Mouse (Mus musculus) cerebellum, adult (tissue): ENCODE measurements around the gene Fgf12.

Experiments
- ATAC-seq: cut with Nextera tagmentation; 2 replicates; pipeline ENCODE4 v1.9.2; 2017; ENCODE audit warnings: mild to moderate bottlenecking, moderate library complexity, mixed read lengths; ENCODE audit not compliant: insufficient number of reproducible peaks, low FRiP score, low TSS enrichment

Gene Fgf12

DNA sequence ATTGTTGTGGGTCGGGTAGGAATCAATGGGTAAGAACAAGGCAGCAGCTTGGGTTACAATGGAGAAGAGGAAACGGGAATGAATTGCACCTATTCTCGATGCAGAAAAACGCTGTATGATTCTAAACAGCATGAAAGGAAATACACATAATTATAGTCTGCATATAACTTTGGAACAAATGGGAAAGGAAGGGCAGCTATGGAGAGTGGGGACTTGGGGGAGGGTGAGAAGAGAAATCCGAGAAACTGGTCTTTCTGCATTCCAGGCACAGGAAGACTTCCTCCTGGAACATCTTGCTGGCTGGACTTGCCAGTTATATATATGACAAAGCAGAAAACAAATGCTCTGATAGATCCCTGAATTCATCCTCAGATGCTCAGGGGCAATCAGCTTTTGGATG lies 127.2 kb downstream of the Fgf12 start:
- no peak for ATAC-seq

- ATAC-seq = no peak
Measured at GRCm38 (mm10) chr16:28614412-28614811, 138.5 kb downstream of the Fgf12 start.

DNA sequence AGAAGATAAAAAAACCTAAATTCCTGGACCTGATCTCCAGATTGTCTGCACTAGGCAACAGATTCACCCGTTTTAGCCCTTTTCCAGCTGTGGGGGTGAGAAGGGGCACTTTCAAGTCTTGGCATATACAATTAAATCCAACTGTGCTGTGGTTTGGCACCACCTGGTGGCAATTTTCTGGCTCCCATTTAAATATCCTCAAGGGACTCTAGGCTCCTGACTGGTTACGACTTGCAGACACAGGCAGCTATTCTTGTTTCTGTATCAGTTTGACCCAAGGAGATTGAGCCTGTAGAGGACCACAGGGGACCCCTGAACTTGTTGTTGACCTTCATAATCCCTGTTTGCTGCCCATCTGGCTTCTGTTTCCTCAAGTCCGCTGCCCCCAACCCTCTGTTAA lies 141.9 kb downstream of the Fgf12 start:
- ATAC-seq = no peak

DNA sequence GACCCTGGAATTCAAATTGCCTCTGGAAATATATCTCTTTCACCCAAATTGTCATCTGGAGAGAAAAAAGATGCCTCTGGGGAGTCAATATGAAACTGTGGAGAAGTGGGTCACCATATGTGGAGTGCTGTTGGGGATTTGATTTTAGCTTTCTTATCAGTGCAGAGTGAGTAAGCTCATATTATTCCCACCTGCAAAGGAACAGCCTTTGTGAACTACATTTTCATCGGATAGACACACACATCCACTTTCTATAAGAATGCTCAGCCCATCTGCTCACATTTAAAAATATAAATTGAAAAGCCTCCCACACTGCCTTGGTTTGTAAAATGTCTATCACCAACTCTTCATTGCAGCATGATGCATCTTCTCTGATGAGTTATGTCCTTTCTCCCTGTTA lies 149.7 kb downstream of the Fgf12 start:
- no peak for ATAC-seq

GRCm38 (mm10) chr16:28601723-28602122 lies 151.1 kb downstream of the Fgf12 start:
- ATAC-seq = peak; percentile 94

DNA sequence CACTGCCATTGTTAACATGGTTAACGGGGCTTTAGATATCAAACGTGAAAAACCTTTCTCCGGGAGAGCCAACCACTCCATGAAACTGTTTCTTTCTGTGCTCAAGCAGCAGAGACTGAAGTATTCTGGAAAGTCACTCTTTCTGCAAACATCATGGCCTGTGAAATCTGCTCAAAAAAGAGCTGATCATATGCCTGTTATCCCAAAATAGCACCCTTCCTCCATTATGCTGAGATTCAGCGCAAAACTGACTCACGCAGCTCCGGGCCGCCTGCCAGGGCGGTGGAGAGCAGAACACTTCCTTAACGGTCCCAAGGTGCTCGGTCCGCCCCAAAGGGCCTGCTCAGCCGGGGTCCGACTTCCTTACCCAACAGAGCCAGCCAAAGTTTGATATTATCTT lies 156.8 kb downstream of the Fgf12 start:
- ATAC-seq = no peak

DNA sequence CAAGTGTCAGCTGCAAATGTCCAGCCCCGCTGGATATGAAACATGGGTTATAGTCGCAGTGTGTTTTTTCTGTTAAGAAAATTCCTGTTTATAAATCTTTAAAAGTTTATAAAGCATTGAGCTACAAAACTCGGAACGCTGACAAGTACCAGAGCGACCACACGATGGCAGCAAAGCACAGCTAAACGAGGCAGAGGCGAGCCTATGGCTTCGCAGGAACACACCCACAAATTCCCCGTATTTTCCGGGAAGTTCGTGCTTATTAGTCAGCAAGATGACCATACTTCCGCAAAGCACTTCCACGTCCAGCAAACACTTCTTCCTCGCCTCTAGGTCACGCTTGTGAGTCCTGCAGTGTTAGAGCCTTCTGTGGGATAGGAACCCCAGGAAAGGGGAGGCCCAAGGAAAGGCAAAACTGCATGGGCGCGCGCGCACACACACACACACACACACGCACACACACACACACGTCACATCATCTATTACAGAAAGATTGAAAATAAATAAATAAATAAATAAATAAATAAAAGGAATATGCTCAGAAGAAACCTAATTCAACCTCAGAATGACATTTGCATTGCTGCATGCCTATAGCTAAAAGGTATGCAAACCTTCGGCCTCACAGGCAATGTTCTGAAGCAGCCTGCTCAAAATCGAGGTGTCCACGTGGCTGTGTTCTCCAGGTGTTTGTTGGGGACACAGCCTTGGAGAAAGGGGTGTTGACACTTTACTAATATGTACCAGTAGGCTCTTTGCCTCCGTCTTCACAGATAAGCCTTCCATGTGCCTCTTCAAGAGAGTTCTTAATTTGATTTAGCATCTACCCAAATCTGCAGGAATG lies 159.6 kb downstream of the Fgf12 start:
- ATAC-seq = peak; percentile 57

DNA sequence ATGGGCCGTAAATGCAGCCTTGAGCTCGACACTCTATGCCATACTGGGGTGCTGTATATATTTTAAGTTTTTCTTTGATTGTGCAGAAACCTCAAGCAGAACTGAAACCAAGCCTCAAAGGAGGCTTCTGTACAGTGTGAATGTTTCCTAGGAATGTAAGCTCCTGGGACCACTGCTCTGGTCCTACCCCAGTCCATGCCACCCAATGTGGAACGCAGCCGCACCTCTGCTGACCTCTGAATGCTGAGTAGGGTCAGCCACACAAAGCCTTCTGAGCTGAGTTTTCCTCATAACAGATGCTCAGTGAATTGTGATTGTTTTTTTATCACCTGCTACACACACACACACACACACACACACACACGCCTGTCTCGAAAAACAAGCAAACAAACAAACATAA lies 160.4 kb downstream of the Fgf12 start:
- ATAC-seq = no peak

- ATAC-seq = no peak
Measured at GRCm38 (mm10) chr16:28591583-28591982, 161.3 kb downstream of the Fgf12 start.

DNA sequence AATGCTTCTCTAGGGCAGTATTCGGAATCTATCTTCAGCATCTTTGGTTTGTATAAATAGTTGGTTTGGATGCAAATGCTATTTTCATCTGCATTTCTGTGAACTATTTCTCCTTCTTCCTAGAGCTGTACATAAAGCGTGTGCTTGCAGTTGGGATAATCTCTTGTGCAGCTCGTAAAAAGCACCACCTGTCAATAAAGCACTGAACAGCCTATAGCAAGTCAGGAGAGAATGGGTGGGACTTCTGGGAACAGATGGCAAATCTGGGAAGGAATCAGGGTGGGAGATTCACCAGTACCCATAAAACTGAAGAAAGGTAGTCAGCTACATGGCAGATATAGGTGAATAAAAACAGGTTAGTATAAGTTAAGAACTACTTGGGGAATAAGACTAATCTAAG lies 180.7 kb downstream of the Fgf12 start:
- no peak for ATAC-seq

DNA sequence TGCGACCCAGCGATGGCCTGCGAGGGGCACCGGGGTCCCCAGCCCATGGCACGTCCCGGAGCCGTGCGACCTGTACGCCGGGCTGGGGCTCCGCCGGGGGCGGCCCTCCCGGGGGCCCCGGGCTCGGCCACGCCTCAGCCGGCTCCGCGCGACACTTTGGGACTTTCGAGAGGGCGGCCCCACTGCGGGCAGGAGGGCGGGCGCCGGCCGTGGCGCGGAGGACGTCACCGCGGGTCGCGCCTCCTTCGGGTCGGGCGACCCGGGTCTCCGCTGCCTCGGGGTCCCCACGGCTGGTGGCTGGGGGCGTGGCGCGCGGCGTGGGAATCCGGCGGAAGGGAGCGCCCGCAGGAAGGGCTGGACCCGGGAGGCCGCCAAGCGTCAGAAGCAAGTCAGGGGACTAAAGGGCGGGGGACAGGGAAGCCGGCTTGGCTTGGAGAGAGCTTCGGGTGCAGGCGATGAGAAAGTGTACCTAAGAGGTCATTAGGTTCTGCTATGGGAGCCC lies 188.1 kb downstream of the Fgf12 start:
- no peak; the same call in 1 of the 2 replicates for ATAC-seq

- ATAC-seq = peak; percentile 33; the same call in 1 of the 2 replicates
Measured at GRCm38 (mm10) chr16:28564075-28564715, 188.7 kb downstream of the Fgf12 start.

GRCm38 (mm10) chr16:28562847-28563246 lies 190.0 kb downstream of the Fgf12 start:
- no peak for ATAC-seq

GRCm38 (mm10) chr16:28555219-28555618 lies 197.6 kb downstream of the Fgf12 start:
- no peak for ATAC-seq

GRCm38 (mm10) chr16:28539423-28539822 lies 213.4 kb downstream of the Fgf12 start:
- no peak for ATAC-seq

- ATAC-seq = peak; percentile 77
Measured at GRCm38 (mm10) chr16:28517596-28518524, 235.0 kb downstream of the Fgf12 start.

DNA sequence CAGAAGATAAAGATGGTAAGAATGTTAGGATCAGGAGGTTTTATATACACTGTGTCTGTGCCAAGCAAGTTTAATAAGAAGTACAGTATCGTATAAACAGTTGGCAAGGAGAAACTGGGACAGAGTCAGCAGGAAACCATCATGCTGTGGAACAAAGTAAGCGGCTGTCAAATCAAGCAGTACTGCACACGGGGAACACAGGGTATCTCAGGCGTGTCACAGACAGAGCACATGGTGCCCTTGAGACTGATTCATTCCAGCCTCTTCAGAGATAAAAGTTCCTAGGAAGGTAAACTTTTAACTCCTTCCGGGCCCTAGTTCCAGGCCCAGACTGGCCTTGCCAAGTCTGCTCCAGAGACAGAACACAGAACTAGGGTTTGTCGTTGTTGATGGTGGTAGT lies 240.4 kb downstream of the Fgf12 start:
- ATAC-seq = peak; percentile 49; the same call in 1 of the 2 replicates

DNA sequence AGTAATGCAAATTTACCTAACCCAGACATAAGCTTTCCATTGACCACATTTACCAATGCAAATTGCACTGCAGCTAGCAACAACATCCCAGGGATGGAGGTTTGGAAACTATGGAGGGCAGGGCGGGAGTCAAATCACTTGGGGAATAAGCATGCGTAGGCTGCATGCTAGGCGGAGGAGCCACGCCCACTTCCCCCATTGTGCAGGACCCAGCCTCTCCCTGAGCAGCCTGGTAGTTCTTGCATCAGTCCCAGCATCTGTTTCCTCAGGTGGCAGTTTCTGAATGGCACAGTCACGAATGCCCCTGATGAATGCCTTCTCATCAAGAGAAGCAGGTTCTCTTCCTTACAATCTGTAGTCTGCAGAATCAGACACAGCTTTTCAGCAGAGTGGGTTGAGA lies 241.5 kb downstream of the Fgf12 start:
- no peak for ATAC-seq

- ATAC-seq = peak; percentile 75
Measured at GRCm38 (mm10) chr16:28497971-28498607, 254.8 kb downstream of the Fgf12 start.

GRCm38 (mm10) chr16:28491711-28492110 lies 261.2 kb downstream of the Fgf12 start:
- no peak for ATAC-seq
